Mouse (Mus musculus) frontal cortex, postnatal 14 days (tissue): ENCODE results near the gene Clk2.

Experiments
- DNase-seq, 2 experiments: peaks; one replicate each; pipeline ENCODE4 v3.0.0; 2022; ENCODE audit warnings: low spot score in 2 of 2

The Clk2 gene

GRCm38 (mm10) chr3:89164506-89165267 is at the start of gene Clk2:
Gene Clk2 (plus strand): TSS chr3:89164795.
- peak; percentile 81 to 90 for DNase-seq

- DNase-seq: no peak
Observed at GRCm38 (mm10) chr3:89115522-89115921, 49.1 kb upstream of the Clk2 start.

- DNase-seq: no peak
Observed at GRCm38 (mm10) chr3:89123313-89123712, 41.3 kb upstream of the Clk2 start.

GRCm38 (mm10) chr3:89124241-89124640 is 40.4 kb upstream of the Clk2 start:
- DNase-seq: no peak

GRCm38 (mm10) chr3:89125981-89126380 is 38.6 kb upstream of the Clk2 start:
- no peak for DNase-seq

- DNase-seq: no peak
Observed at GRCm38 (mm10) chr3:89129908-89130307, 34.7 kb upstream of the Clk2 start.

- DNase-seq: peak; percentile 40 to 54
Observed at GRCm38 (mm10) chr3:89131816-89132215, 32.8 kb upstream of the Clk2 start.

GRCm38 (mm10) chr3:89132285-89133062 is 32.1 kb upstream of the Clk2 start:
- peak in 1 of 2 experiments; percentile 27 for DNase-seq

- DNase-seq: no peak
Observed at GRCm38 (mm10) chr3:89133063-89133450, 31.5 kb upstream of the Clk2 start.

GRCm38 (mm10) chr3:89133752-89134151 is 30.8 kb upstream of the Clk2 start:
- DNase-seq: no peak

- no peak for DNase-seq
Observed at GRCm38 (mm10) chr3:89135958-89136357, 28.6 kb upstream of the Clk2 start, which contains the start of gene Pklr. Gene Pklr (plus strand): TSS chr3:89136142.

- no peak for DNase-seq
Observed at GRCm38 (mm10) chr3:89136365-89136764, 28.2 kb upstream of the Clk2 start.

- DNase-seq: no peak
Observed at GRCm38 (mm10) chr3:89144821-89145220, 19.8 kb upstream of the Clk2 start.

GRCm38 (mm10) chr3:89145566-89145965 is 19.0 kb upstream of the Clk2 start:
- no peak for DNase-seq

- no peak for DNase-seq
Observed at GRCm38 (mm10) chr3:89147101-89147978, 17.3 kb upstream of the Clk2 start.

GRCm38 (mm10) chr3:89147979-89148311 is 16.6 kb upstream of the Clk2 start:
- no peak for DNase-seq

GRCm38 (mm10) chr3:89148567-89148966 is 16.0 kb upstream of the Clk2 start:
- no peak for DNase-seq

- no peak for DNase-seq
Observed at GRCm38 (mm10) chr3:89152084-89152835, 12.3 kb upstream of the Clk2 start.

- no peak for DNase-seq
Observed at GRCm38 (mm10) chr3:89156951-89157350, 7.6 kb upstream of the Clk2 start.

- DNase-seq: no peak
Observed at GRCm38 (mm10) chr3:89158651-89159050, 5.9 kb upstream of the Clk2 start.

GRCm38 (mm10) chr3:89159211-89159610 is 5.4 kb upstream of the Clk2 start:
- no peak for DNase-seq
